Mouse (Mus musculus): Measurements from ENCODE around the gene Arr3. TPM values are rescaled to one million over a fixed set of nuclear protein-coding genes. Genes with fewer than 3 reads are reported as not detected.

Gene Arr3
- total RNA-seq (2012; rRNA removed), result not detected in 2 replicates
- total RNA-seq (2014; rRNA removed), result not detected in 2 replicates
- polyA plus RNA-seq (2012; ENCODE audit: insufficient read length, low read depth), result not detected in 2 replicates

DNA sequence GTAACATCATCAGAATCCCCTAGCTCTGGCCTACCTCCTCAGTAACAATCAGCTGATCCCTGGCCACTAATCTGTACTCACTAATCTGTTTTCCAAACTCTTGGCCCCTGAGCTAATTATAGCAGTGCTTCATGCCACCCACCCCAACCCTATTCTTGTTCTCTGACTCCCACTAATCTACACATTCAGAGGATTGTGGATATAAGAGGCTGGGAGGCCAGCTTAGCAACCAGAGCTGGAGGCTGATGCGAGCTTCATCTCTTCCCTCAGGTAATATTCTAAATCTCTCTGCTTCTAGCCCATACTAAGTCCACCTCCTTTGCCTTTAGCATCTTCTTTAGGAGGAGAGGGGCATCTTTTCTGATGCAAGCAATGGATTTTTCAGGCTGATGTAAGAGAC is at the start of gene Arr3:
Gene Arr3, plus strand, starts transcription at position 184 of the 400 bp plus-strand sequence.
- no peaks in the 10 kb centered on the region for H3K27me3 ChIP-seq (replicated peaks)
- dilution Hi-C loops (cut with MboI; ENCODE audit: extremely low pct_ligation_motif_present, extremely low pct_unique_long_range_greater_than_20kb, low sequenced_read_pairs), result no loop called here
- no peak within 1 kb of the TSS for H3K9ac ChIP-seq (ENCODE audit: insufficient read depth, low read depth)
- no peaks in the 10 kb centered on the region for H3K36me3 ChIP-seq (replicated peaks in 1 of 2; ENCODE audit: control insufficient read depth in 1 of 2, insufficient read depth in 1 of 2, low read length in 1 of 2)
- TF ChIP-seq SMC3 (IDR thresholded peaks at IDR 0.05; ENCODE audit: low read depth, low read length) (no peak), MAX (IDR thresholded peaks at IDR 0.05; ENCODE audit: low read length) (no peak), ZNF384 (IDR thresholded peaks at IDR 0.05; ENCODE audit: low read depth, low read length) (no peak), JUND (conservative IDR thresholded peaks at IDR 0.05; ENCODE audit: low read depth, low read length) (no peak), EP300 (IDR thresholded peaks at IDR 0.05; ENCODE audit: low read length) (no peak), RCOR1 (conservative IDR thresholded peaks at IDR 0.05; ENCODE audit: low read depth, low read length) (no peak), ETS1 (conservative IDR thresholded peaks at IDR 0.05; ENCODE audit: low read depth, low read length) (no peak), GABPA (IDR thresholded peaks at IDR 0.05; ENCODE audit: insufficient replicate concordance, low read depth, low read length) (no peak), PAX5 (IDR thresholded peaks at IDR 0.05; ENCODE audit: low read length) (no peak), USF1 (IDR thresholded peaks at IDR 0.05; ENCODE audit: low read depth, low read length) (no peak), ZC3H11A (IDR thresholded peaks at IDR 0.05; ENCODE audit: low read depth, low read length) (no peak), KAT2A (IDR thresholded peaks at IDR 0.05; ENCODE audit: insufficient replicate concordance, low read length) (no peak), ELF1 (IDR thresholded peaks at IDR 0.05; ENCODE audit: low read depth, low read length) (no peak), ZKSCAN1 (IDR thresholded peaks at IDR 0.05; ENCODE audit: borderline replicate concordance, low read depth, low read length) (no peak)
- no peaks in the 10 kb centered on the region for H3K9me3 ChIP-seq (replicated peaks; ENCODE audit: low read length)
- H3K4me1 ChIP-seq (ENCODE audit: control insufficient read depth in 1 of 2, insufficient read depth in 2 of 2), result no peaks in the 10 kb centered on the region
- in situ Hi-C loops (cut with MboI; ENCODE audit: low pct_ligation_motif_present, low pct_unique_long_range_greater_than_20kb, low sequenced_read_pairs), result no loop called here
- no peak within 1 kb of the TSS for H3K27ac ChIP-seq (ENCODE audit: insufficient read depth, low read depth)
- DNase-seq (ENCODE audit: extremely low read depth), result no peak
- H3K79me2 ChIP-seq (replicated peaks; ENCODE audit: control insufficient read depth, extremely low read depth, insufficient read depth, poor library complexity, severe bottlenecking), result no peaks in the 10 kb centered on the region
- no peak within 1 kb of the TSS for H3K4me2 ChIP-seq (ENCODE audit: insufficient read depth, low read depth, poor library complexity, severe bottlenecking)
- no peak within 1 kb of the TSS for H3K4me3 ChIP-seq (replicated peaks in 1 of 3; ENCODE audit: low read depth in 2 of 3, low read length in 2 of 3, poor library complexity in 1 of 3)

DNA sequence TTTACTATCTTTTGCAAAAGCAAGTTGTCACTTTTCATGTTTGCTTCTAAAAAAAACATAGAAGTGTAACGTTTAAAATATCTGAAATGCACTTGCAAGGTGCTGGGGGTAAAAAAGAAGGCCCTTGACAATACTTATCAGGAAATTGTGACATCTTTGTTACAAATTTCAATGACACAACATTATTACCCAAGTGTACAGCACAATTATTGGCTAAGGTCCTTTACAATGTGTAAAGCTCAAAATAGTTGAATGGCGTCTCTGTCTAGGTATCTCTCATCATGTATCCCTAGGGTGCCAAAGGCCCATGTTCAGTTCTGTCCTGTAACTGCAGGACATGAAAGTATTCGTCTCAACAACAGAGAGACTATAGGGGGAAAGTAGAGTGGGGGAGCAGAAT is 49.3 kb upstream of the Arr3 start:
- no peak overlapping the region for H3K4me3 ChIP-seq (replicated peaks in 1 of 3; ENCODE audit: low read depth in 2 of 3, low read length in 2 of 3, poor library complexity in 1 of 3)
- in situ Hi-C loops (cut with MboI; ENCODE audit: low pct_ligation_motif_present, low pct_unique_long_range_greater_than_20kb, low sequenced_read_pairs), result no loop called here

More for the DNA sequence above, 49.3 kb upstream of the Arr3 start:
- Histone ChIP-seq H3K9ac (ENCODE audit: insufficient read depth, low read depth) (no peak overlapping the region), H3K4me2 (ENCODE audit: insufficient read depth, low read depth, poor library complexity, severe bottlenecking) (no peak overlapping the region), H3K27me3 (replicated peaks) (no peaks in the 10 kb centered on the region), H3K4me1 (ENCODE audit: control insufficient read depth in 1 of 2, insufficient read depth in 2 of 2) (no peaks in the 10 kb centered on the region), H3K36me3 (replicated peaks in 1 of 2; ENCODE audit: control insufficient read depth in 1 of 2, insufficient read depth in 1 of 2, low read length in 1 of 2) (no peaks in the 10 kb centered on the region), H3K79me2 (replicated peaks; ENCODE audit: control insufficient read depth, extremely low read depth, insufficient read depth, poor library complexity, severe bottlenecking) (no peaks in the 10 kb centered on the region), H3K9me3 (replicated peaks; ENCODE audit: low read length) (no peaks in the 10 kb centered on the region), H3K27ac (ENCODE audit: insufficient read depth, low read depth) (no peak overlapping the region)
- DNase-seq (ENCODE audit: extremely low read depth), result no peak
- dilution Hi-C loops (cut with MboI; ENCODE audit: extremely low pct_ligation_motif_present, extremely low pct_unique_long_range_greater_than_20kb, low sequenced_read_pairs), result no loop called here
- no peak for TF ChIP-seq SIN3A (IDR thresholded peaks at IDR 0.05; ENCODE audit: low read length)
- no peak for TF ChIP-seq E2F4 (IDR thresholded peaks at IDR 0.05; ENCODE audit: insufficient replicate concordance, low read depth, low read length)
- no peak for TF ChIP-seq ZC3H11A (IDR thresholded peaks at IDR 0.05; ENCODE audit: low read depth, low read length)
- TF ChIP-seq HCFC1 (IDR thresholded peaks at IDR 0.05; ENCODE audit: low read depth, low read length), result no peak

All from CH12.LX (cell line).